Mouse (Mus musculus): ENCODE measurements at regions not wholly inside any gene's neighbourhood (a gene's known extent, or its start where the extent isn't known, plus 50 kb on each side); places are given as distances from the start of the nearest gene placed in this dataset.

GRCm38 (mm10) chr6:147833501-147833900 is 213.6 kb upstream of the Far2 start:
- DNase-seq = no peak

GRCm38 (mm10) chr6:147838846-147839245 is 208.2 kb upstream of the Far2 start:
- DNase-seq = no peak

- no peak for DNase-seq
Measured at GRCm38 (mm10) chr6:147849988-147850387, 197.1 kb upstream of the Far2 start.

- DNase-seq = no peak
Measured at GRCm38 (mm10) chr6:147861116-147861515, 185.9 kb upstream of the Far2 start.

- no peak for DNase-seq
Measured at GRCm38 (mm10) chr6:147871033-147871432, 176.0 kb upstream of the Far2 start.

GRCm38 (mm10) chr6:147873173-147873572 is 173.9 kb upstream of the Far2 start:
- no peak for DNase-seq

- no peak for DNase-seq
Measured at GRCm38 (mm10) chr6:147878485-147878884, 168.6 kb upstream of the Far2 start.

- no peak for DNase-seq
Measured at GRCm38 (mm10) chr6:147885902-147886301, 161.2 kb upstream of the Far2 start.

GRCm38 (mm10) chr6:147919697-147920096 is 127.4 kb upstream of the Far2 start:
- no peak for DNase-seq

- no peak for DNase-seq
Measured at GRCm38 (mm10) chr6:147921091-147921490, 126.0 kb upstream of the Far2 start.

GRCm38 (mm10) chr6:147922506-147922905 is 124.6 kb upstream of the Far2 start:
- no peak for DNase-seq

GRCm38 (mm10) chr6:147923246-147923645 is 123.8 kb upstream of the Far2 start:
- no peak for DNase-seq

- no peak for DNase-seq
Measured at GRCm38 (mm10) chr6:147928951-147929350, 118.1 kb upstream of the Far2 start.

GRCm38 (mm10) chr6:147944020-147944419 is 103.0 kb upstream of the Far2 start:
- no peak for DNase-seq

- no peak for DNase-seq
Measured at GRCm38 (mm10) chr6:147944940-147945676, 102.0 kb upstream of the Far2 start.

- no peak for DNase-seq
Measured at GRCm38 (mm10) chr6:147947997-147948396, 99.1 kb upstream of the Far2 start.

- DNase-seq = no peak
Measured at GRCm38 (mm10) chr6:147951642-147952041, 95.4 kb upstream of the Far2 start.

- DNase-seq = peak in 1 of 2 experiments; percentile 3
Measured at GRCm38 (mm10) chr6:147953058-147953679, 93.9 kb upstream of the Far2 start.

GRCm38 (mm10) chr6:147953753-147954152 is 93.3 kb upstream of the Far2 start:
- DNase-seq = peak; percentile 50 to 80

- no peak for DNase-seq
Measured at GRCm38 (mm10) chr6:147954253-147954652, 92.8 kb upstream of the Far2 start.

GRCm38 (mm10) chr6:147954967-147955830 is 91.9 kb upstream of the Far2 start:
- peak; percentile 21 to 69 for DNase-seq

GRCm38 (mm10) chr6:147964739-147965138 is 82.3 kb upstream of the Far2 start:
- DNase-seq = no peak

GRCm38 (mm10) chr6:147970162-147970608 is 76.9 kb upstream of the Far2 start:
- no peak for DNase-seq
